Mouse (Mus musculus) T-helper 1 cell (primary cell): ENCODE measurements around the gene Bmpr2.

Experiments used
- in situ Hi-C: fragments of 300-600 bp; cut with MboI, MseI; formaldehyde crosslinking; loops from one replicate; pipeline ENCODE4 v1.15.1; 2025; ENCODE audit warnings: high pct_unique_total_duplicates

Gene Bmpr2

GRCm38 (mm10) chr1:59897147-59897798 is 134.1 kb downstream of the Bmpr2 start:
- in situ Hi-C loops, result no loop called here

GRCm38 (mm10) chr1:59899679-59900078 is 136.5 kb downstream of the Bmpr2 start:
- in situ Hi-C loops, result no loop called here

GRCm38 (mm10) chr1:59901082-59901876 is 138.1 kb downstream of the Bmpr2 start:
- in situ Hi-C loops, result no loop called here

- in situ Hi-C loops, result no loop called here
Observed at GRCm38 (mm10) chr1:59902634-59903033, 139.4 kb downstream of the Bmpr2 start.

- in situ Hi-C loops, result no loop called here
Observed at GRCm38 (mm10) chr1:59904630-59905295, 141.6 kb downstream of the Bmpr2 start.

- in situ Hi-C loops, result no loop called here
Observed at GRCm38 (mm10) chr1:59905916-59906315, 142.7 kb downstream of the Bmpr2 start.

GRCm38 (mm10) chr1:59906819-59907521 is 143.8 kb downstream of the Bmpr2 start:
- in situ Hi-C loops, result no loop called here

GRCm38 (mm10) chr1:59907700-59908099 is 144.5 kb downstream of the Bmpr2 start:
- in situ Hi-C loops, result no loop called here

- in situ Hi-C loops, result no loop called here
Observed at GRCm38 (mm10) chr1:59910941-59911340, 147.7 kb downstream of the Bmpr2 start.

GRCm38 (mm10) chr1:59912413-59913157 is 149.4 kb downstream of the Bmpr2 start, which contains the start of gene Fam117b:
TSS of gene Fam117b (plus strand) at chr1:59913006.
- in situ Hi-C loops, result no loop called here

GRCm38 (mm10) chr1:59913195-59913868 is 150.1 kb downstream of the Bmpr2 start:
- in situ Hi-C loops, result no loop called here

GRCm38 (mm10) chr1:59913869-59914225 is 150.6 kb downstream of the Bmpr2 start:
- in situ Hi-C loops, result no loop called here

- in situ Hi-C loops, result loop anchor here (5.0 kb wide), 1 partner anchor 32 kb away; no protein-coding TSS in a partner anchor
Observed at GRCm38 (mm10) chr1:59914799-59915198, 151.6 kb downstream of the Bmpr2 start.

GRCm38 (mm10) chr1:59915843-59916610 is 152.8 kb downstream of the Bmpr2 start:
- in situ Hi-C loops, result loop anchor here (5.0 kb wide), 1 partner anchor 34 kb away; no protein-coding TSS in a partner anchor

- in situ Hi-C loops, result loop anchor here (5.0 kb wide), 1 partner anchor 35 kb away; no protein-coding TSS in a partner anchor
Observed at GRCm38 (mm10) chr1:59917401-59917800, 154.2 kb downstream of the Bmpr2 start.

- in situ Hi-C loops, result loop anchor here (5.0 kb wide), 1 partner anchor 36 kb away; no protein-coding TSS in a partner anchor
Observed at GRCm38 (mm10) chr1:59918075-59918474, 154.9 kb downstream of the Bmpr2 start.

GRCm38 (mm10) chr1:59923201-59923600 is 160.0 kb downstream of the Bmpr2 start:
- in situ Hi-C loops, result no loop called here

- in situ Hi-C loops, result no loop called here
Observed at GRCm38 (mm10) chr1:59923673-59924072, 160.5 kb downstream of the Bmpr2 start.

GRCm38 (mm10) chr1:59924411-59924810 is 161.2 kb downstream of the Bmpr2 start:
- in situ Hi-C loops, result no loop called here
